Mouse (Mus musculus) v-Abl transformed pro-B cells (cell line): ENCODE data around the gene Pgm5.

ENCODE experiments used
- in situ Hi-C, 2 experiments: fragments of 400-800 bp; cut with MboI; formaldehyde crosslinking; loops; one replicate each; pipeline ENCODE4 v1.15.1; 2025; ENCODE audit not compliant: unreplicated experiment in 2 of 2

The Pgm5 gene

DNA sequence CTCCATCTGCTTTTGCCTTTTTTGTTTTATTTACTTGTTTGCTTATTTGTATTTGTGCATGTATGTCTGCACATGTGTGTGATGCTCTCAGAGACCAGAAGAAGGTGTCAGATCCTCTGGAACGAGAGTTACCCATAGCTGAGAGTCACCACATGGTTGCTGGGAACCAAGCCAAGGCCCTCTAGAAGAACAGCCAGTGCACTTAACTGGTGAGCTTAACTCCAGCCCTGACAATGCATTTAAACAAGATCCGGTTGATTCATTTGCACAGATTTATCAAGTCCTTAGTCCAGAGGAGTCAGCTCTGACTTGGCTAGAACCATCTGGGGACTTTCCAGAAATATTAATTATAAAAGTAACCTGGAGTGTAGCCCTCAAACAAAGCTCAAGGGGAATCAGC lies 12.2 kb upstream of the Pgm5 start:
- in situ Hi-C loops: loop anchor here (5.0 kb wide), 4 partner anchors 167 to 572 kb away; no protein-coding TSS in a partner anchor

DNA sequence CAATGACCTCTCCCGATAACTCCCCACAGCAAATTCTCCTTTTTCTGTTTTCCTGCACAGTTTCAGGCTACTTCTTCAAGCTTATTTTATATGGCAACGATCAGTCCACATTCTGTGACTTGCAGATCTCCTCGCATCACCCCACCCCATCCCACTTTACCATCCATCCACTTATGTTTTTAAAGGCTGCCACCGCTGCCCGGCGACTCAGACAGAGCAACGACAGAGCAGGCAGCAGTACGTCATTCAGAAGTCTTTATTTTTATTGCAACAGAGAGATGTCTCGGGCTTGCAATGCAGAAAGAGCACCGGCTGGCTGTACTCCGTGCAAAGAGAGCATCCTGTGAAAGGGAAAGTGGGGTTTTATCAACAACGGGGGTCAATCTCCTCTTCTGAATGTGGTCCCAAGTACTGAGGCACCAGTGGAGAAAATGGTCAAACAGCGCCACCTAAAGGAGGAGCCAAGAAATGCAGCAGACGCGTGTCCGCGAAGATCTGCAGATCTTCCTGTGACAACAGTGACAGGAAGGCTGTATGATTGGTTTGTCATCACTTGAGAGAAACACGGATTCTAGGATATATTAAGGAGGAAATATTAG lies 9.5 kb upstream of the Pgm5 start:
- in situ Hi-C loops: loop anchor here (5.0 kb wide), 4 partner anchors 164 to 569 kb away; no protein-coding TSS in a partner anchor

DNA sequence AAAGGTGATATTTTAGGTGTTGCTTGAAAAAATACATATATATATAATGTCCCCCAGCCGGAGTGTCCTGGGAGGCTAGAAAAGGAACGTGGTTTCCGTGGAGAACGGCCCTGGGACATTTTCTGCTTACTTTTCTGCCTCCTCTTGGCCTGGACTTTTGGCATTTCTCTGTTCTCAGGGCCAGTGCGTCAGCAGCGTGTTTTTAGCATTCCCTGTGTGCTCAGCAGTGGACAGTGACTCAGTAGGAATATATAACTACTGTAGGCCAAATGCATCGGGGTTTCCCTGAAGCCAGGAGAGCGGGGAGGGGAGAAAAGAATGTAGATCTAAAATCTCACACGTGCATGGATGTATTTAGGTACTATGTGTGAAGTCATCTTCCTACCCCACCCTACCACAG lies 3.8 kb upstream of the Pgm5 start:
- in situ Hi-C loops: no loop called here

DNA sequence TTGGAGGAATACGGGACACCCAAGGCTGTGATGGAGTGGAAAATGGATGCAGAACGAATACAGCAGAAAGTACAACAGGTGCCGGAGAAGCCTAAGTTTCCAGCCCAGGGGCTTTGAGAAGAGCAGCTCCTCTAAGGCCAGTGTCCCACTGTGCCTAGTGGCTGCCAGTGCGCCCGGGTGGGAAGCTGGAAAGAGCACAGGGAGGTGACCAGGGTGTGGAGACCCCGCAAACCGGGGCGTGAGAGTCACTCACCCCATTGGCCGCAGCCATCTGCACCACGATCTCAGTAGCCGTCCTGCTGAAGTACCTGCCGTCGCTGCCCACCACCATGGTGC lies 411 bp downstream of the Pgm5 start:
- in situ Hi-C loops: no loop called here

DNA sequence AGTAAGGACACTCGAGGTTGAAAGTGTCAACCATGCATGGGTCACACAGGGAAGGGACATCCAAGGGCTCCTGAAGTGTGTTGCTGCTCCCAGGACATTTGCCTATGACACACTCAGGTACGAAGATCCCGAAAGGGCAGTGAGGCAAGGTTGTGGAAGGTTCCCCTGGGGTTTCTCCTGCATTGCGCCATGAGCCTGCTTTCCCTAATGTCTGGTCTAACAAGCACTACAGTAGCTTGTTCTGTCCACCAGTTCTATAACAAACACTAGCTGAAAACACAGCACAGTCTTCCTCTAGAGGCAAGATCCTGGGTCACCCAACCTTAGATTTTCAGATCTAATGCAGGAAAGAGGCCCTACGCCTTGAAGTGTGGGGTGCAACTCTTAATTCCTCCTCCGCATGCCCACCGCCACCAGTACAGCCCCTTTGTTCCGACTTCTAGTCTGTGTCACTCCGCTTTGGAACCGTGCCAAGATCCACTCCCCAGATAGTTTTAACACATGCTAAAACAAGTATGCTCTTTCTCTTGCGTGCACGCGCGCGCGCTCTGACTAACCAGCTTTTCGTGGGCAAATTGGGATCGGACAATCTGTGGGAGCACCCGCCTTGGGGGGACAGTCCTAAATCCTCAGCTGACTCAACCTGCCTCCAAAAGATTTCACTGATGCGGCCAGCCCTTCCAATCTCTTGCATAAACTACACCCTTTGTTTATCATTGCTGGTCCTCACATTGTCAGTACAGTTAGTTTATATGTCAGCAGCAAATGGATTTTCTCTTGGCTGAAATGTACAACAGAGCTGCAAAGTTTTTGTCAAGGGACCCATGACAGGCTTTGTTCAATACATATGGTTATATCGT lies 10.0 kb downstream of the Pgm5 start:
- in situ Hi-C loops: no loop called here

DNA sequence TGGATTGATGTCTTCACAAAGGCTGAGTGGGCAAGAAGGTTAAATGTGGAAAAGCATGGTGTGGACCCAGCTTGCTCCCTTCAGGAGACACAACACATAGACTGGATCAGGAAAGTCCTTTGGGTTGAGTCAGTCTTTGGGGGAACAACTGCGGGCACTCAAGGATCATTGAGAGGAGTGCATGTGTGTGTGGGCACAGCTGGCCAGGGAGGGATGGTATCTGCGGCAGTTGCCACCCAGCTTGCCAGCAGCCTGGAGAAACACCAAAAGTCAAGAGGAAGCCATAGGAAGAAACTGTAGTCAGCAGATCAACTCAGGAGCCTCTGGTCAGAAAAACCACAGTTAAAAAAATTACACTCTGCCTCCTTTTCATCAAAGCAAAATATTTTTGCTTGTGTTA lies 12.8 kb downstream of the Pgm5 start:
- in situ Hi-C loops: no loop called here

DNA sequence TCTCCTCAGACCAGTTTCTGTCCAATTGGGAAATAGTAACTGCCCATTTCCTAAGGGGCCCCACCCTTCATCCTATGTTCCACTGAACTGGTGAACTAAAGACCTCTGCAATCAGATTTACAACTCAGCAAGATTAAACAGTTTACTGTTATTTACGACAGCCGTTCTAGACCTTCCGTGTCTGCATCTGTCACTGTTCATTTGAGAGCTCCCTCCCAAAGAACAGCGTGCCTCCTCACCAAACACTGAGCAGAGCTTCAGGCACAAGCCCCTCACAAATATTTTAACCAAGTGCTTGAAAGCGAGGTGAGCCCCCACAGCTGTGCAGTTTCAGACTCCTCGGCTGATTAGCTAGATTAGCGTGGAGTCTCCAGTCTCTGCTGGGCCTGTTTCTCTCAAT lies 13.3 kb downstream of the Pgm5 start:
- in situ Hi-C loops: no loop called here

DNA sequence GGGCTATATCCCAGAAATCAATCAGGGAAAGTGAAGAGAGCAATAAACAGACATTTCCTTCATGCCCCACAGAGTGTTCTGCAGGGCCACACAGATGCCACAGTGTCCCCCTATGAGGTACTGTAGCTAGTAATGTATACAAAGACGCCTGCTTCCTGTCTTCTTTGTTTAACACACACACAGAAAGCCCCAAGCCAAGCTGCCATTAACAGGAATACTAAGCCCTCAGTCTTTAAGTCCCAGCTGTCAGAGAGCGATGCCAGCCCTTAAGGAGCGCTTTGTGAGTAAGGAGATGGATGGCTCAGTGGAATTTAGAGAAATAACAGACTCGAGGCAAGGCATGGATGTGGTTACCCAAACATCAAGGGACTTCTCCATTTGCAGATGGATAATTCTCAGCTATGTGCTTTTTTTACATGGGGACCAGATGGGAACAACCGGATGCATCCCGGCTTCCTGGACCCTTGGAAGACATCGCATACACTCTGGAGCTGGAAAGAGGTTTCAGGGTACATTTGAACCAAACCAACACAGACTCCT lies 16.6 kb downstream of the Pgm5 start:
- in situ Hi-C loops: no loop called here

DNA sequence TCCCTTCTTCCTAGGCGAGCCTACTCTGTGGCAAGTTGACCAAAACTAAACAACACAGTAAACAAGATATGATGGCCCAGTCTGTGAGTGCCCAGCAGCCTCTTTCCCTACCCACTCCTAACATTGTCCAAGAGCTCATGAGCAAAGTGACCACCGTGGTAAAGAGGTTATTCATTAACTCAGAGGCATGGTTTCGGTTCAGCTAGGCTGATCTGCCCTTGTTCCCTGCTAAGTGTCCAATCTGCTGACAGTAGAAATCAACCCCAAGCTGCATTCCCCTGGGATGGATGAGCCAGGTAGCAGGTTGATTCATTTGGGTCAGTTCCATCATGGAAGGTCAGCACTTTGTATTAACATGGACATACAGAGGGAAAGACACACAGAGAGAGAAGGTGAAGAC lies 19.6 kb downstream of the Pgm5 start:
- in situ Hi-C loops: no loop called here

DNA sequence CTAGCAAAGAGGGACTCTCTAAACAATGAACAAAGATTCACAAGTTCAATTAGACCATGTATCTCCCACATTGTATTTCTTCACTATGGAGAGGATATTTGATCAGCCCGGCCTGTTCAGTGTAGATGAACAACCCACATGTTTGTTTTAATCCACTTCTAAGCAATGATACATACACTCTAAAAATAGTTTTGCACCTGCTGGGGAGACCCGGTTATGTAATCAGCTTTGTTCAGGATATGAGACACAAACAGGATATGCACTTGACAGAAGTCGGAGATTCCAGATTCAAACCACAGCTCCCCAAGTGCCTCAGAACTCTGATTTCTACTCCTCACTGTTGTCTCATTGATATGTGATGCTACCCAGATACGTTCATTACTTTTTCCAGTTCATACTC lies 37.1 kb downstream of the Pgm5 start:
- in situ Hi-C loops: loop anchor here in 1 of 2 experiments (5.0 kb wide), 1 partner anchor 87 kb away; no protein-coding TSS in a partner anchor

DNA sequence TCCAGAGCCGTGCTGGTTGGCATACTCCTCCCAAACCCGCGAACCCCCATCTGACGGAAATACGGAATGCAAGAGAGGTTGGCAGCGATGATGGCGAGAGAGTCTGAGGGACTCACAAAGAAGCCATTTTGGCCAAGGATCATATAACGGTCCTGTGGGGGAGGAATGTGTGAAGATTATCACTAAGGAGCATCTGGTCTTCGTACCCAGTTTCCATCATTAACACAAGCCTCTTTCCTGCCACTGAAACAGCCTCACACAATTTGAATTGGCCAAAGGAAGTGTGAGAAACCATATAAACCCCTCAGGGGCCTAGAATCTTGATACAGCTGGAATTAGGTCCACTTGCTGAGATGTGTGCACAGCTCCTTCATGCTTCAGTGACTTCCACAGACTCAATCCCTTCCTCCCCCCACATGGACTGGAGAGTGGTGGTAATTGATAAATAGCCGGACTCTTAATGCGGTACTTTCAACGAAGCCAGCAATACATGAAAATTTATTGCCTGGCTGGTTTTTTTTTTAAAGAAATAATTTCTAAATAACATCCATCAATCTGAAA lies 45.9 kb downstream of the Pgm5 start:
- in situ Hi-C loops: no loop called here

DNA sequence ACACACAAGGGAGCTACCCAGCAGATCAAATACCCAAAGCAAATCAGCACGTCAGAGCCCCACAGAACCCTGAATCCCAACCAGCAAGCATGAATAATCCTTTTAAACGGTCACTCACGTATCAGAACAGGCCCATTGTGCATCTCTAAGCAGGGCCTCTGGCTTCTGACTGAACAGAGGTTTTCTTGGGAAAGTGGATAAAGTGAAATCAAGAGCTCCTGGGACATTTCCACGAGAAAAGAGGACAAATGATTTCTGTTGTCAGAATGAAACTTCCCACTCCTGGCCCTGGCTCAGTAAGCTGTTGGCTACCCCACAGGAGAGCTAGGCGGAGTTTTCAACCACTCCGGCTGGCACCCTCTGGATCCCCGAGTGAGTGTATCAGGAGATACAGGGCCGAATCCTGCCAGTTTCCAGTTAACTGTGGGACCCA lies 48.8 kb downstream of the Pgm5 start:
- in situ Hi-C loops: no loop called here

DNA sequence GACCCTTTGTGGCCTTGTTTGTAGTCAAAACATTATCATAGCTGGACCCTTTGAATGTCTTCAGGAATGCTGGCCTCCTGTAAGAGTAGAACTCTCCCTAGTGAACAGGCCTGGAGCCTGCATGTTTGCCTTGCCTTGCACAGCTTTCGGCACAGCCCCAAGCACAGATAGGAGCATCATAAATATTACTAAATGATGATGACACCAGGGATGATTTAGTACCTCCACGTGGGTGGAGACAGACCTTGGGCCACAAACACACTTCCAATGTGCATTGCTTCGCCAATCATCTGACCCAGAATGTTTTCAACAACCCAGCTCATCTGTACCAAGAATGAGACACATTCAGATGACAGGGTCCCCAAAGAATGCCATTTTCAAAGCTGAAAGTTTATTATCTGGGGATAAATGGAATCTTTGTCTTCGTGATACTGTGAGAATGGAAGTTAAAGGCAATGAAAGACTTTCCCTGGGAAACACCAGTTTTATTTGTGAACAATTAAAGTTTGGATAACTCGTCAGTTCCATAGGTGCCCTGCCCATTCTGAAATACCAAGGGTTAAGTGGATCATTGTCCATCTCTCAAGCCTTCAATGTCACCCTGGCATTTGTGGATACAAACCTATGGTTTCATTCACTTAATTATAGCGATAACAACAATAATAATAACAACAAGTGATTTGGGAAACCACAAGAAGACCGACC lies 49.4 kb downstream of the Pgm5 start:
- in situ Hi-C loops: no loop called here

DNA sequence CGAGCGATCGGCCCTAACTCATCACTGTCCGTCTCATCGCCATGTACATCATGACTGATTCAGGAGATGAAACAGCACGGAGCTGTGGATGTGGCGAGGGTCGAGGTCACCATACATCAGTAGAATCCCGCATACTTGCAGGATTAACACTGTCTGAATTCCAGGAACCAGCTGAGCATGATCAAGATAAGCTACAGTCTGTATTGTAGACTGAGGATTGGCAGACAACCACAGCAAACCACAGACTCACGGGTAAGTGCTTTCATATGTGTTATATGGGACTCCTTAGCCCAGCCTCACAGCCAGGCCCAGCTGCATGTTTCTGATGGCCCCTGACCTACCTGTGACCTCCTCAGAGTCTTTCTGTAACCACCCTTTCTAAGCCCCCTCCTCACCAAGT lies 50.2 kb downstream of the Pgm5 start:
- in situ Hi-C loops: no loop called here

DNA sequence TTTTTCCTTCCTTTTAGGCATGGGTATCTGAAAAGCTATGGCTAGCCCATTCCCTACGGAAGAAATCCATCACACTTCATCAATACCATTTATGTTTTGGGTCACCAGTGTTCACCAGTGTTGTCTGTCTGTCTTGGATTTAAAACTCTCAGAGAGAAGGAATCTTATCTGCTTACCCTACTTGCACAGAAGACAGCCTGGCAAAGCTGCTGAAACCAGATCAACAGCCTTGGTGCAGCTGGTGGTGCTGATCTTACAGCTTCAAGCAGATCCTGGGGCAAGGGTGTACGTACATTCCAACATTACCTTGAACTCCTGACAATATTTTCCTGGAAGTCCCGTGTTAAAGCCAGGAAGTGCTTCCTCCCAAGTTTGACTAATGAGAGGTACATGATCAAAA lies 55.6 kb downstream of the Pgm5 start:
- in situ Hi-C loops: no loop called here

DNA sequence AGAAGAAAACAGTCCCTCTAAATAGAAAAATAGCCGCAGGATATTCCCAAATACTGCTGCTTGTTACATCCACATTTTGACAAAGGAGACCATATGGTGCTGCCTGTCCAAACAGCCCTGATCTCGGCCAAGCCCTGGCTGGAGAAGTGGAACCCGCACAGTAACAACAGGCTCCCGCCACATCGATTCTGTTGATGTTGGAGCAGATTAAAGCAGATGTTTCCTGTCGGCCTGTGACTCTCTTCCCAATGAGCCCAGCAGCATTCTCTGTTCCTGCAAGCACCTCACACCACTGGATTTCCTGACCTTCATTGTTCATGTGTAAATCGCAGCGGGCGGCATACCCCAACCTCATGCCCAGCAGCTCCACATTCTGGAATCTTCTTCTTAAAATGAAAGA lies 64.0 kb downstream of the Pgm5 start:
- in situ Hi-C loops: no loop called here

DNA sequence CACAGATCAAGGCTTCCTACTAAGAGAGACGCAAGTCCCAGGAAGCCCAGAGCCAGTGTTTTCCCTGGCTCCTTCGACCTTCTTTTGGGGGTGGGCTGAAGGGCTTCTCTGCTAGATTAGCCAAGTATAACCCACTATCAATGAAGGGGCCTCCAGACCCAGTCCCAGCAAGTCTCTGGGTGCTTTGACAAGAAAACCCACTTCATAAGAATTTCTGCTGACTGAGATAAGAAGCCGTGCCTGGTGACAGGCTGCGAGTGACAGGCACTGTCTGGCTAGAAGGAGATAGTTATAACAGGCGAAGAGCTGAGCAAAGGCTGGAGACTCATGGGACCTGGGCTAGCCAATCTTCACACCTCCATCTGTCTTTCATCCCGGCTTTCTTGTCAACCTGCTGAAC lies 67.3 kb downstream of the Pgm5 start:
- in situ Hi-C loops: no loop called here

DNA sequence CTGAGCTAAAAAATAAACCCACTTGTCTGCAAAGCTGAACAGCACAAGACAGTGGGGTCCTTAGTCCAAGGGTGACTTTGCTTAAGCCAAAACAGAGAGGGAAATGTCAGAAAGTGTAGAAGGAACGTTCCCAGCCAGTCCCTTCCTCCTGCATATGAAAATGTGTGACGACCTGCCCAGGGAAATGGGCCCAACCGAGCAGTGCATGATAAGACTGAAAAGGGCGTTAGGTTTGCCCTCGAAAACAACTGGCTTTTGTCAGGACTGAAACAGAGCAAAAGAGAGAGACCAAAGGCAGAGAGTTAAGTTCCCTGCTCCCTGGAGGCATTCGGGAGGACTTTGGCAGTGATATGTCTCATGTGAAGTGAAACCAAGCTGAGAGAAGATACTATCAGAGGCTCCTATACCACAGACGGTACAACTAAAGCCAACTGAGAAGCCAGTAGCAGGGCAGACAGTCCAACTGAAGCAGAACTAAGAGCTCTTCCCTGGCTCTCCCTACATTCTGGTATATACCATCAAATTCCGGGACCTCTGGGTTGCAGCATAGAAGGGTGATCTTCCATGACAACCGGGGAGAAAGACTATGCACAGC lies 68.0 kb downstream of the Pgm5 start:
- in situ Hi-C loops: no loop called here

DNA sequence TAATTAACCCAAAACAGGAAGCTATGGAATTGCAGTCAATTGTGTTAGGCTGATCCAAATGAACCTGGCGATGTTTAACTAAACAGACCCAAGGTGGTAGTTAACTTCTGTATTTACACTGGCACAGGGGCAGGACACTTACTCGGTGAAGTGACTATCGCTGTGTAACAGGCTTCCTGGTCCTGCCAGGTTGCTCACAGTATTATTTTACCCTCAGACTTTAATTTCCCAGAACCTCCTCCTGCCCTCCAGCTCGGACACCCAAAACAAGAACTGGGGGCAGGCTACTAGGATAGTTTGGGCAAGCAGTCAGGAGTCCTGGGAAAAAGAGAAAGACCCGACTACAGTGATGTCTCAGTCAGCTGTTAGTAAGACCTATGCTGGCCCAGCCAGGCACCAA lies 68.8 kb downstream of the Pgm5 start:
- in situ Hi-C loops: no loop called here

DNA sequence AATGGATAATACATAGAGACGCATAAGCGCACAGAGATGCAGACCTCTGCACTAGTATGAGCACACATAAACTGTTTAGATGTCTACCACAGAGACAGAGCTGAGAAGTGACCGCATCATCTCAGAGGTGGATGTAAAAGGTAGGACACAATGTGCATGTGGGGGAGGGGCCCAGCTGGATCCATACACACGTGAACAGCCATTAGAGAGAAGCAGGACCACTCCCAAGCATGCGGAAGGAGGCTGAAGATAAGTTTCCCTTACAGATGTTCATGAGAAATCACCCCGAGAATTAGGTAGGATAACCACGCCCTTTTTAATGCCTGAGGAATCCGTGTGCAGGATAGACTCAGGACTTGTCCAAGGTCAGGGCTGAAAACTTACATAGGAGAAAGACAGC lies 75.8 kb downstream of the Pgm5 start:
- in situ Hi-C loops: no loop called here
